Mouse (Mus musculus): ENCODE measurements around the gene Hs3st4.

The Hs3st4 gene

DNA sequence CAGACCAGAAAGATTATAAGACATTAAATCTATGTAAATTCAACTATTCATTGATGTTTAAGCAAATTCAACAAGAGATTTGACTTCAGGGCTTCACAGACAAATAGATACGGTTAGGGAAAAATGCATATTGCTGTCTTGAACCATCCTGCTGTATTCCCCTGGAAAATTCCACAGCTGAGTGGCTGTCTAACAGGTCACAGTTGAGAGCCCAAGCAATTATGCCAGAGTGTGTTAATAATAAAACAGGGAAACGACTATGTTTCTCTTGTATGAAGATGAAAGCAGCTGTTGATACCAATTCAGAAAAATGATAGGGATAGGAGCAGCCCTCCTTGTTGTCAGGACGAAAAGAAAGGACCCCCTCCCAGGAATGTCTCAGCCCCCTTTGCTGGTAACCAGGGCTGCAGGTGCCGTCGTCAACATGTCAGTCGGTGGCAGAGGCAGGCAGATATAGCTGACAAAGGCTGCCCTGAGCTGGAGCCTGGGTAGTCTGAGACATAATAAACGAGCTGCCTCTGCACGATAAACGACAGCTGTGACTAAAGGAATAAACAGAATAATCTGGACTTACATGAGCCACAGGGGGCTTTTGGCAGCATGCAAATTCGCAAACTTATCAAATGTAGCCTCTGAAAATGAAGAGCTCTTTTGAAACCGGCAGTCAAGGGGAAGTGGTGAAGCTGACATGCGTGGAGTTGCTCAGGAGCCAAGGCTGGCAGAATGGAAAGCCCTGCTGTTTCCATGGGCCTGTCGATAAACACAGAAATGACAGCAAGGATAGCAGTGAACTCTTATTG lies 364.7 kb downstream of the Hs3st4 start:
- no peak for DNase-seq (ENCODE audit: low spot score in 2 of 2)

DNA sequence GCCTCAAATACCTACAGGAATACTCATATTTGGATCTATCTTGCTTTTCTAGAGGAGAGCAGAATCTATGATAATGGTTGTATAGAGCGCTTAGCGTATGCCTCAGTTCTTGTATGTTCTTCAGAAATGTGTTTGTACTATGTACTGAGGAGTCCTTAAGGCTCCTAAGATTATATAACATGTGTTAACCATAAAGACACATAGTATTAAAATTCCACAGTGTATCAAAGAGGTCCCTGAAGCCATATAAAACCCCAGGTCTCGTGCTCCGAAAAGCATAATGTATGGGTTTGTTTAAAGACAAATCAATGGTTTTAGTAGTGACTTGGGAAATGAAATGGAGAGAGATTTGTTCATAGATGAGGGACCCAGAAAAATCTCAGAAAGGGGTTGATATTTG lies 371.4 kb downstream of the Hs3st4 start:
- no peak for DNase-seq (ENCODE audit: low spot score in 2 of 2)

DNA sequence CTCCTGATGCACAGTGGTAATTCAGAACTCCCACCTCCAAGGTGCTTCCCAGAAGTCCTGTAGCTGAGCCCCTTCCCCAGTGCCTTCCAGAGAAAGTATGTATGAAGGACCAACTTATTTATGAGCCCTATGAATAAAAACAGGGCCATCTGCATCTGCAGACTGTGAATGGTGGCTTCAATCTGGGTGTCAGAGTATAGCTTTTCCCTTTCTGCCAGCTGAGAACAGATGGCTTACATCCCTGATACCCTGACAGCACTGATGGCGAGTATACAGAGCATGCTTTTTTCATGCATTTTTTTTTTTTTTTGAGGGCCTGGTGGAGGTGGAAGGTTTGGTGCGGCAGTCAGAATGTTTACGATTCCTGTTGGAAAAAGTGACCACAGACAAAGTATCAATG lies 375.4 kb downstream of the Hs3st4 start:
- no peak for DNase-seq (ENCODE audit: low spot score in 2 of 2)

DNA sequence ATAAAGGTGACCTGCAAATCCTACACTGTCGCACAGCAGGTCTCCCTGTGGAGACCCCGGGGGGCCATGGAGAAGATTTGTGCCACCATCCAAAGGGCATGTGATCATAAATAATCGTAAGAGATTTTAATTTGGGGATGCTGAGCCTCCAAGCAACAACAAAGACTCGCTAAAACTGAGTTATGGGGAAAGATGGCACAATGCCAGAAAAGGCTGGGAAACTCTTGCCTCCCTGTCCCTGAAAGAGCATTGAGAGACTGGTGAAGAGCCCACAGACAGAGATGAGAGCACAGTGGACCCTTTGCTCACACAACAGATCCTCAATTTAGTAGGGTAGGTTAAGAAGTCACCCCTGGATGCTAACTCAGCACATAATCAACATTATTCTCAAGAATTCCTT lies 377.2 kb downstream of the Hs3st4 start:
- DNase-seq (ENCODE audit: low spot score in 2 of 2) = no peak

DNA sequence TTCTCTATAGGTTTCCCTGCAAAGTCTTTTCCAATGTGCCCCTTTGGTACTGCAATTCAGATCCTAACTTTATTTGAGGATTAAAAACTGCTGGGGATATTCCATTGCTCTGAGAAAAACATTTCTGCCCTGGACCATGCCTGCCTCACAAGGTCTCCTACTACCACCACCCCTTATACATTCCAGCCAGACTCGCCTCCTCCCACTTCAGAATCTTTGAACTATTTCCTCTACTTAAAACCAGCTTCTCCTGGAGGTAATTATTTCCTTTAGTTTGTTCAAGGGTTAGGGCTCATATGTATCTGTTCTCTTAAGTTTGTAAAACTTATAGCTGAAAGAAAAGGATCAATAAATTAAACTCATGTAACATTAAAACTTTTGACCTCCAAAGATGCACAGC lies 389.6 kb downstream of the Hs3st4 start:
- no peak for DNase-seq (ENCODE audit: low spot score in 2 of 2)

DNA sequence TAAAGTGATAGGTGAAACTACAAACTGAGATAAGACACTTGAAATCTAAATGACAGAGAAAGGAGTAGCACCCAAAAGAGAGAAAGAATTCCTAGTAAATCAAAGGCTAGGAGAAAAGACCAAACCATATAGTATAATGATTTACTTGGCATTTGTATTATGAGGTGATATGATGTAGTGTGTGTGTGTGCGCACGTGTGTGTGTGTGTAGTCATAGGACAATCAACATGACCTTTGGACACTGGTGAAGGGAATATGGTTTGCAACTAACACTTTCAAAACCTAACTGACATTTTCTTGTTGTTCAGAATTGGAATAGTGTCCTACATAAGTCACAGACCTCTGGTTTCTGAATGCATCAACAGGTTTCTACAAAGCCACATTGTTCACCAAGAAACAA lies 390.0 kb downstream of the Hs3st4 start:
- DNase-seq (ENCODE audit: low spot score in 2 of 2) = no peak

DNA sequence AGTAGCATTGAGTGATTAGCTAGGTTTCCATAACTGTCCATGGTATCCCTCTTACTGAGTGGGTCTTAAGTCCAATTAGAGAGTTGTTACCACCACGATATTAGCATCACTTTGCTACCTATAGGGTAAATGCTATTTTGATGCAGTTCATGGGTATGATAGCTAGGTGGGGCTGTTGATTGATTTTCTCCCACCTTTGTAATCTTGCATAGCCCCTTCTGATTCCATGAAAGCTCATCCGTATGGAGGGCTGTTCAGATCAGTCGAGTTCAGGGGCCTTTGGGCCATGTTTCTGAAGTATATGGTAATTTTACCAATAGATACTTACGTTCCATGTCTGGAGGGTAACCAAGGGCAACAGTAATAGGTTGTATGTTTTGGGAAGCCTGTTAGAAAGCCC lies 400.8 kb downstream of the Hs3st4 start:
- DNase-seq (ENCODE audit: low spot score in 2 of 2) = no peak

DNA sequence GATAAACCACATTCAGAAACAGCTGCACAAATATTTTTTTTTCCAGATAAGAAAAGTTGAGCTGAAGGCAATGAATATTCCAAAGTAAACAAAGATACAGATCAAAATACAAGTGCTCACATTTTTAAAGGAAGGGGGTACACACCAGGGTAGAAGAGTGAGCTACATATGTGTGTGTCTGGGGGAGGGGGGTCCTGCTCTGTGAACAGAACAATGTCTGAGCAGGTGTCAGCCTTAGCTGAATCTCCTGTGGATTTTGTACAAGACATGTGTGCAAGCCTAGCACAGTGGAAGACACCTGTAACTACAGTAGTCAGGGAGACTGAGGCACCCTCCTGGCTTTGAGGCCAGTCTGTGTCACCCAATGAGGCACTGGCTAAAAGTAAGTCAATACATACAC lies 416.5 kb downstream of the Hs3st4 start:
- DNase-seq (ENCODE audit: low spot score in 2 of 2) = no peak

DNA sequence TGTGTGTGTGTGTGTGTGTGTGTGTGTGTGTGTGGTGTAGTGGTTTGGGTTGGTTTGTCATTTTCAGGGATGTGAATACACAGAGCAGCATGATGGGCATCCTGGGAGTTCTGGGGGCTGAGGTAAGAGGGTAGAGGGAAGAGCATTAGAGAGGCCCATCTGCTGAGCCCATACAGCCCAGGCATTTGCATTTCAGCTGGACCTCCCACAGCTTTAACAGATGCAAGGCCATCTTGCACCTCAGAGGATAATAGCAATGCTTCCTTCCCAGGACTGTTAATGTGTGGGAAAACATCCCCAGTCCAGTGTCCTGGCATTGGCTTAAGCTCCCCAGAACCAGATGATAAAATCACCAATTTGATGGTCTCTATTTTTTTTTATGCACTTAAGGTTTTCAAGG lies 444.3 kb downstream of the Hs3st4 start:
- DNase-seq (ENCODE audit: low spot score in 2 of 2) = no peak

Measured in frontal cortex, postnatal 25 days (tissue).